Mouse (Mus musculus) left cerebral cortex, adult 11 months (tissue): ENCODE results near the gene Gm20441.

Experiments used
- DNase-seq: peaks from one replicate; pipeline ENCODE4 v3.0.0; 2022; ENCODE audit warnings: low spot score

The Gm20441 gene

GRCm38 (mm10) chr10:75780769-75781578 lies at the start of gene Gm20441, which contains the start of gene Gstt3:
Gene Gm20441 (minus strand): TSS chr10:75780954.
Gene Gstt3 (minus strand): TSS chr10:75781414.
- DNase-seq: no peak

DNA sequence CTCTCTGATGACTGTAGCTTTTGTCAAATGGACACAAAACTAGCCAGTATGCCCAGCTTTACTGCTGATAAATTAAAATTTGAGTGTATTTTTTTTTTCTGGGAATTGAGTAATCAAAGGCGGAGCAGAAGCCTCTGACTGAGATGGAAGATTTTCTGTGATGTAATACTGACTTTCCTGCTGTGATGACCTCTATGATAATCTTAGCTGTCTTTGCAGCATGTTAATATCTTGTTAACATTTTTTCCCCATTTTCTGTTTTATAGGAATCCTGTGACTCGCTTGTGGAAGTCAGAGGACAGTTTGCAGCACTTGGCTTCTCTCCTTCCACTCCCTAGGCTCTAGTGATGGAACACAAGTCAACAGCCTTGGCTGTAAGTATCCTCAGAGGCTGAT lies 49.5 kb upstream of the Gm20441 start:
- no peak for DNase-seq

DNA sequence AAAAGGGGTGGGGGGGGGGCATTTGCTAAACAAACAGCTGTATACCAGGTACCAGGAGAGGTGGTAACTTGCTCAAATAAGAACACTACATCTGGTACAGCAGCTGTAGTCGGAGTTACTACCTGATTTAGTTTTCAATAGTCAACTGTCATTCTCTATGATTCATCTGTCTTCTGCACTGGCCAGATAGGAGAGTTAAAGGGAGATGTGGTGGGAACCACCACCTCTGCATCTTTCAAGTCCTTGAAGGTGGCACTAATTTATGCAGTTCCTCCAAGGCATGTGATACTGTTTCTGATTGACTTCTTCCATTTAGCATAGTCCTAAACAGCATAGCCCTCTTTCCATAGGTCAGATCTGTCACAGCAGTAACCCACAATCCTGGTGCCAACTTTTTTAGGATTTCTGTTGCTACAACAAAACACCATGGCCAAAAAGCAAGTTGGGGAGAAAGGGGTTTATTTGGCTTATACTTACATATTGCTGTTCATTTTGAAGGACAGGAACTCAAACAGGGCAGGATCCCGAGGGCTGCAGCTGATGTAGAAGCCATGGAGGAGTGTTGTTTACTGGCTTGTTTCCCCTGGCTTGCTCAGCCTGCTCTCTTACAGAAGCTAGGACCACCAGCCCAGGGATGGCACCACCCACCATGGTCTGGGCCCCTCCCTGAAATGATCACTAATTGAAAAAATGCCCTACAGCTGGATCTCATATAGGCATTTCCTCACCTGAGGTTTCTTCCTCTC lies 48.9 kb upstream of the Gm20441 start:
- DNase-seq: no peak

GRCm38 (mm10) chr10:75828500-75828931 lies 47.8 kb upstream of the Gm20441 start:
- DNase-seq: no peak

DNA sequence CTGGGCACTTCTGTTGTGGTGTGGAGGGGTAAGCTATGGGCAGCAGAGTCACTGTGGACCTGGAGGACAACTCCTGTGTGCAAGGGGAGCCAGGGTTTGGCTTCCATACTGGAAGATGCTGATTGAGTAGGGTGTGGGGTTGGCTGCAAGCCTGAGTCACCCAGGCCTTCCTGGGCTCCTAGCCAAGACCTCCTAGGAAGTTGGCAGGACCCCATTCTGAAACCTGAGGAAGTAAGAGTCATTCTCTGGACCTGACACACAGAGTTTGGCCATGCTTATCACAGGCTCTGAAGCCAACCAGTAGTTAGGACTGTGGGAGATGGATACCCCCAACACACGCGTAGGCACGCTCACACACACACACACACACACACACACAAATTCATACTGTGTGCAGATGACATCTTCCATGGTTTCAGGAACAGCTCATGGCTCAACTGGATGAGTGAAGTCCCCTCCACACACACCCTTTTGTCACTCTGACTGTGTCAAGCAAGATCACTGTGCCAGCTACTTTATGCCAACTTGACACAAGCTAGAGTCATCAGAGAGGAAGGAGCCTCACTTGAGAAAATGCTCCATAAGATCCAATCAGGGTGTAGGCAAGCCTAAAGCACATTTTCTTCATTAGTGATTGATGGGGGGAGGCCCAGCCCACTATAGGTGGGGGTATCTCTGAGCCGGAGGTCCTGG lies 47.1 kb upstream of the Gm20441 start:
- DNase-seq: no peak

DNA sequence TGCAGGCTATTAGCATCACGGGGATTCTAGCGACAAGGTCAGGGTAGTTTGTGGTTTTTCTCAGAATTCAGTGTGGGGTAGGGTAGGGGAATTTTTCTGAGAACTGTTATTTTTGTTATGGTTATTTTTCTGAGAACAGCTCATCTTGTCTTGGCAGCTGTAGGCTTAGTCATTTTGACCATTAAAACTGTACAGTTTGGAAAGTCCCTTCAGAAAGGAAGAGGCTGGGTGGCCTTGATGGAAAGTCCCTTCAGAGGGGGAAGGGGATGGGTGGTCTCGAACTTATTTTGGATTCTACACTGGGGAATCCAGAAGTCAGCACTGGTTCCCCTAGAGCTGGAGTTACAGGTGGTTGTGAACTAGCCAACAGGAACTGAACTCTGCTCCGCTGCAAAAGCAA lies 43.8 kb upstream of the Gm20441 start:
- DNase-seq: no peak

DNA sequence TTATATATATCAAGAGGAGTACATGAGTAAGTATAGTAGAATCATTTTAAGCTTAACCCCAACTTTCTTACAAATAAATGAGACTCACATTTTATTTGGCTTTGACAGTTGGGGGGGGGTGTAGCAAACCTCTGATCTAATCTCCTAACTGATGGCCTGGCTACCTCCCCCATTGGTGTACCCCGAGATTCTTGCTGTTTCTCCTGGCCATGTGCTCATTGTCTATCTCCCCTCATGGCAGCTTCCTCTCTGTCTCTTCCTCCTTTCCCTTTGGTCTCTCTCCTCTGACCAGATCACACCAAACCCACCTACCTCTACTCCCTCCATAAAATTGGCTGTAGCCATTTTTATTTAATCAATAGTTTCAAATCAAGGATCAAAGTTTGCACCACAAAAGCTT lies 43.0 kb upstream of the Gm20441 start:
- DNase-seq: no peak

- no peak for DNase-seq
Observed at GRCm38 (mm10) chr10:75822443-75822842, 41.7 kb upstream of the Gm20441 start, which contains the start of gene Gstt4. Gene Gstt4 (minus strand): TSS chr10:75822543.

DNA sequence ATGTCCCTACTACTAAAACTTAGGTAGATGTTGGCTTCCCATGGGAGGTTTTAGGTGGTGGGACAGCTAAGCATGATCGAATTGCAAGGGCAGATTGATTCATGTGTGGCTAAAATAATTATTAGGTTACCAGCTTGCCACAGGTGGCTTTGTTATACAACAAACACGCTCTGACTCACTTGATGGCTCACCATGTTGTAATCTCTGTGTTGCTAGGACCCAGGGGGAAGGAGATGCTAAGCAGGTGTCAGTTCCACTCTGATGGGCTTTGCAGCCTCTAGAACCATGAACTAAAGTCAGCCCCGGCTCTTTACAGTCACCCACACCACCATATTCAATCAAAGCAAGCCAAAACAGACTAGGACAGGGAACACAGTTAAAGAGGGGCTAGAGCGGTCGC lies 39.1 kb upstream of the Gm20441 start:
- no peak for DNase-seq

DNA sequence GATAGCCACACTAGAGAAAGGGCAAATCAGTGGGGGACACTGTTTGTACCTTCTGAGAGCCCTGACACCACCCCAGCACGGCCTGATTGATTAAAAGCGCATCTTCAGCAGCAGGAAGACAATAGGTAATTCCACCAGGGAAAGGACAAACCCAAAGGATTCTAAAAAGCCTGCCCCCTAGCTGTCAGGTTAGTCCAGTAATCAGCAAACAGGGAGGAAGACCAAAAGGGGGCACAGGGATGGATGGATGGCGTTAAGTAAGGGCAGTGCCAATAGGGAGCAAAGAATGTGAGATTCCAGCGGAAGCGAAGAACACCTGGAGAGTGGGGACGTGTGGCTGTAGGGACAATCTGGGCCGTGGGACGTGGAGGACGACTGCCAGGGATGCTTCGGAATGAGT lies 37.9 kb upstream of the Gm20441 start:
- no peak for DNase-seq

DNA sequence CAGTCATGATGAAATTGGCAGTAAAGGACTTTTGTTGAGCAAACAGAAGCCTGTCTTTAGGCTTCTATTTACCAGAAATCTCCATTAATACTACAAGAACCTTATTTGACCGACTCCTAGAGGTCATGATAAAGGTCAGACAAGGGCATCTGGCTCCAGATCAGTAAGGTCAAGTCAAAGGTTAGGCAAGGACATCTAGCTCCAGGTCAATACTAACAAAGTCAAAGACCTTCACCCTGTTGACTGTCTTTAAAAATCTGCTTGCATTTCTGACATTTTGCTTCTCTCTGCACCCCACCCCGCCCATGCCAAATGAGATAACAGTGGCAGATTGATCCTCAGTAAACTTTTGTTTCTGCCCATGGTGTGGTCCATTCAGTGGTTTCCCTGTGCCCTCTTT lies 23.5 kb upstream of the Gm20441 start:
- no peak for DNase-seq

DNA sequence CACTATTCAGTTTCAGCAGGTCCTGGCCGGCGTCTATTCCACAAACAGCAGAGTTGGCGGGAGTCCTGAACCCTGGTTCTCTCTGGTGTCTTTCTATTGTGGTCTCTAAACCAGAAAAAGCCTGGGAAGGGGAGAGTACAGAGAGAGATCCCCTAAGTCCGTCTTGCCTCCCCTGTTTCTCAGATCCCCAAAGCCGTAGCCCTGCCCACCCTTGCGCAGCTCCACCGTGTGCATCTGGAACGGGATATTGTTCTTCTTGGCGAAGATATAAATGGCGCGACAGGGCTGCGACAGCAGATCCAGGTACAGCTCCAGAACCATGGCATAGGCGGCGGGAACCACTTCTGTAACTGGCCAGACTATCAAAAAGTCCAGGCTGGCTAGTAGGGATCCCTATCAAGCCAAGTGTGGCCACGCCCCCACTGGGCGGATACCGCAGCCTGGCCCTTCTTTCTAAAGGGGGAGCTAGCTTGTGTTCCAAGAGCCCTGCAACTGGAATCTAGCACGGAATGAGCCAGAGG lies 17.5 kb upstream of the Gm20441 start, which contains the start of gene Gstt1:
TSS of gene Gstt1 (minus strand) at position 409 of the 521 bp plus-strand sequence.
- no peak for DNase-seq

DNA sequence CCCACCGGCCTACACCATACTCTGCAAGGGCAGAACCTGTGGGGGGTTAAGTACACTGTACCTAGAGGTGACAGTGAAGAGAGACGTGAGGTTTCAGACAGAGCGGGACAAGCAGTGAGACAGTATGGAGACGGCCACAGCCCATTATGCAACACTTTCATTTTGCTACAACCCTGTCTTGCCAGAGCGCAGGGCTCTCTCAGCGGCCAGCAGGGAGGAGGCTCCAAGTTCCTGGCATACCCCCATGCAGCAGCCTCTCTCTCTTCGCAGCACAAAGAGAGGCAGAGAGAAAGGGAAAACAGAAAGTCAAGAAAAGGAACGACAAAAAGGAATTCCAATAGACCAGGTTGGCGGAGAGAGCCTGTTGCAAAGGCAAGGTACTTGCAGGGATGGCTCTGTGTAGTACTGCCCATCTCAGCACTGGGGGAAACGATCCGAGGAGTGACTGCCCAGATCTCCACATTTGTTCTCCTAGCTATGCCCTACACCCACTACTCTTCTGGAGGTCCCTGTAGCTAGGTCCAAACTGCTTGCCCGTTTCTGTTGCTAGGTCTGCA lies 16.9 kb upstream of the Gm20441 start:
- peak; percentile 36 for DNase-seq

DNA sequence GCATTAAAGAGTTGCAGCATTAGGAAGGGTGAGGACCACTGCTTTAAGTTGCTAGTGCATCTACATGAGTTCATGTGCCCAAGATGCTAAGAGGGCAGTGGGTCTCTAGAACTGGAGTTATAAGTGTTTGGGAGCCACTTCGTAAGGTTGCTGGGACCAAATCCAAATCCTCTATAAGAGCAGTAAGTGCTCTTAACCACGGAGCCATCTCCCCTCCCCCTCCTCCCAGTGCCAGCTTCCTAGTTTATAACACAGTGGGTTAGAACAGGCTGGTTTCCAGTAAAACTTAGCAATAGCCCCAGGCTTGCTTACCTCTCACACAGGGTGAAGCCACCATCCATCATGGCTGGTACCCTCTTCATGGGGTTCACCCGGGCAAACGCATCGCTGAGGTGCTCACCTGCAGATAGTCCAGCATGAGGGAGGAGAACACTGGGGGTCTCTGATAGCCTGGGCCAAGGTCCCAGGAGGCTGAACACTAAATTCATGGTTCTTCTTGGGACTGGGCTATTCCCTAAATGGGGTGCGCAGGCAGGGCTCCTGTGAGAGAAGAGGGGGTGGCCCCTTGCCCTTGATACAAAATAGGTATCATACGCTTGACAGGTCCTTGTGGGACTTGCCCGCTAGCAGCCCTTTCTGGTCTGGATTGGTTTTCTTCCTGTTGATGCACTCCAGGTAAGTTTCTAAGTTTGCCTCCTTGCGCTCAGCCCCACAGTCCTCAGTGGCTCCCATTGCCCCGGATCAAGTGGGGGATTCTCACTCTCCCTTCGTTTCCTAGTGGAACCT lies 16.2 kb upstream of the Gm20441 start:
- DNase-seq: no peak

DNA sequence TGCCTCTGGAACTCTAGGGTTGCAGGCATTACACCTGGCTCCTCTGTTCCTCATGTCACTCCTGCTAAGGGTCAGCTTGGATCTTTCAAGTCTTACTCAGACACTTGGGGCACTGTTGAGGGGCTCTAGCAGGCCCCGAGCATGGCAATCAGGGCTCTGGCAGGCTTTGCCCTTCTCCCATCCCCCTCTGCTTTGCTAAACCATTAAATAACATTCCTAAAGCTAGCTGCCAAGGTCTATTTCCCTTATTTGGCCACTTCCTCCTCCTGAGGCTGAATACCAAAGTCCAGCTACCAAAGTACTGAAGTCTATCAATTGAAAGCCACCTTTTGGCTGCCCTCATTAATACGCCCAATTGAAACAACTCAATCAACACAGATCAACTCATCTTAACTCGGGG lies 14.1 kb upstream of the Gm20441 start:
- DNase-seq: no peak

GRCm38 (mm10) chr10:75790773-75791172 lies 10.0 kb upstream of the Gm20441 start:
- DNase-seq: no peak

GRCm38 (mm10) chr10:75789841-75790240 lies 9.1 kb upstream of the Gm20441 start:
- DNase-seq: no peak

- no peak for DNase-seq
Observed at GRCm38 (mm10) chr10:75789081-75789735, 8.5 kb upstream of the Gm20441 start.

- DNase-seq: no peak
Observed at GRCm38 (mm10) chr10:75788277-75788676, 7.5 kb upstream of the Gm20441 start.

- no peak for DNase-seq
Observed at GRCm38 (mm10) chr10:75785442-75785841, 4.7 kb upstream of the Gm20441 start.
